12 mouse cellular contexts compared by ENCODE assay signal in genomic region chr11:45799732-45800386, GRCm38 (mm10). TPM values are rescaled to one million over a fixed set of nuclear protein-coding genes. Genes with fewer than 3 reads are reported as not detected.
DNase-seq lines count a peak whose midpoint lies in the region; ATAC-seq and TF ChIP-seq lines count a peak whose summit lies in the region.
"Had no signal": no experiment of that assay in that cellular context is flagged by ENCODE, and none has a peak within 500 bp of the region (broad histone marks: within the 10 kb centered on the region; RNA-seq: fewer than 3 reads in every experiment).

No protein-coding gene starts in this region.

- ATAC-seq in heart, embryonic 13.5 days (ENCODE audit: extremely low read depth, insufficient number of reproducible peaks, low FRiP score, low TSS enrichment), result no peak
- ATAC-seq in limb, embryonic 13.5 days (ENCODE audit: low FRiP score, low read depth), result peak; percentile 69; the same call in 1 of the 2 replicates
- ATAC-seq in hindbrain, postnatal 0 days, result no peak
- ATAC-seq in erythroblast, adult 5-6 weeks (replicated peaks; ENCODE audit: low FRiP score, poor library complexity, severe bottlenecking), result no peak
- ATAC-seq in granulocyte monocyte progenitor cell, adult 5-6 weeks (replicated peaks; ENCODE audit: poor library complexity, severe bottlenecking), result no peak
- ATAC-seq: hindbrain, embryonic 16.5 days had no signal

- no peak overlapping the region for H3K4me3 ChIP-seq in heart, embryonic 13.5 days
- H3K4me3 ChIP-seq in embryonic facial prominence, embryonic 10.5 days, result 0 out of 2 replicates have a peak overlapping the region, but pooled peaks have one; percentile 8
- H3K4me3 ChIP-seq in limb, embryonic 13.5 days, result no peak overlapping the region; the same call in 1 of the 2 replicates
- no peak overlapping the region for H3K4me3 ChIP-seq in hindbrain, postnatal 0 days (ENCODE audit: low read length)

- 34% methylated on average over 9 of the region's 9 CpGs for WGBS in heart, embryonic 13.5 days
- WGBS in embryonic facial prominence, embryonic 10.5 days, result 30% methylated on average over 9 of the region's 9 CpGs
- WGBS in limb, embryonic 13.5 days, result 18% methylated on average over 9 of the region's 9 CpGs
- 44% methylated on average over 9 of the region's 9 CpGs for WGBS in hindbrain, postnatal 0 days

- TF ChIP-seq CTCF in hindbrain, postnatal 0 days (IDR thresholded peaks at IDR 0.05; ENCODE audit: low read depth), result no peak

- intact Hi-C loops in heart, postnatal 25 days (cut with DNase I), result no loop called here

- H3K4me1 ChIP-seq in heart, embryonic 13.5 days, result peaks cover 16% of the 10 kb centered on the region
- H3K4me1 ChIP-seq in embryonic facial prominence, embryonic 10.5 days, result peaks cover 26% of the 10 kb centered on the region
- peaks cover 24% of the 10 kb centered on the region for H3K4me1 ChIP-seq in limb, embryonic 13.5 days
- H3K4me1 ChIP-seq in hindbrain, postnatal 0 days (ENCODE audit: insufficient read depth, low read length), result no peaks in the 10 kb centered on the region

- H3K27me3 ChIP-seq in heart, embryonic 13.5 days (replicated peaks), result no peaks in the 10 kb centered on the region
- 0 out of 2 replicates have a peak, but pooled peaks cover 5% of the 10 kb centered on the region for H3K27me3 ChIP-seq in embryonic facial prominence, embryonic 10.5 days (replicated peaks; ENCODE audit: low read depth, poor library complexity, severe bottlenecking)
- no peaks in the 10 kb centered on the region for H3K27me3 ChIP-seq in limb, embryonic 13.5 days
- no peaks in the 10 kb centered on the region for H3K27me3 ChIP-seq in hindbrain, postnatal 0 days (ENCODE audit: insufficient read depth, low read length)
- H3K27me3 ChIP-seq: CH12.LX had no signal

- peak overlapping the region; percentile 34 for H3K4me2 ChIP-seq in heart, embryonic 13.5 days
- H3K4me2 ChIP-seq in limb, embryonic 13.5 days (replicated peaks), result peak overlapping the region; percentile 45
- H3K4me2 ChIP-seq in hindbrain, postnatal 0 days (ENCODE audit: low read depth, low read length), result no peak overlapping the region

- no peak overlapping the region for H3K9ac ChIP-seq in heart, embryonic 13.5 days
- no peak overlapping the region for H3K9ac ChIP-seq in limb, embryonic 13.5 days
- H3K9ac ChIP-seq in hindbrain, postnatal 0 days (replicated peaks; ENCODE audit: low read length), result no peak overlapping the region

- H3K9me3 ChIP-seq in heart, embryonic 13.5 days, result no peaks in the 10 kb centered on the region
- H3K9me3 ChIP-seq in embryonic facial prominence, embryonic 10.5 days, result no peaks in the 10 kb centered on the region
- no peaks in the 10 kb centered on the region for H3K9me3 ChIP-seq in limb, embryonic 13.5 days
- no peaks in the 10 kb centered on the region for H3K9me3 ChIP-seq in hindbrain, postnatal 0 days (ENCODE audit: low read length)

- DNase-seq in heart, postnatal 25 days (ENCODE audit: low spot score), result no peak
- DNase-seq in embryonic facial prominence, embryonic 10.5 days (ENCODE audit: low spot score), result peak; percentile 38
- peak; percentile 53 for DNase-seq in lung, postnatal 14 days
- DNase-seq in hindbrain, postnatal 0 days (ENCODE audit: low spot score), result no peak
- DNase-seq: adrenal gland, postnatal 10 days; cerebellum, adult 8-10 months had no signal

- no peak overlapping the region for H3K27ac ChIP-seq in heart, embryonic 13.5 days (replicated peaks)
- peak overlapping the region; percentile 59 for H3K27ac ChIP-seq in embryonic facial prominence, embryonic 10.5 days (replicated peaks)
- peak overlapping the region; percentile 55; the same call in 1 of the 2 replicates for H3K27ac ChIP-seq in limb, embryonic 13.5 days
- no peak overlapping the region for H3K27ac ChIP-seq in hindbrain, postnatal 0 days

- no peaks in the 10 kb centered on the region for H3K36me3 ChIP-seq in heart, embryonic 13.5 days
- H3K36me3 ChIP-seq in embryonic facial prominence, embryonic 10.5 days (replicated peaks), result no peaks in the 10 kb centered on the region
- no peaks in the 10 kb centered on the region for H3K36me3 ChIP-seq in limb, embryonic 13.5 days
- H3K36me3 ChIP-seq in hindbrain, postnatal 0 days (ENCODE audit: insufficient read depth, low read length), result no peaks in the 10 kb centered on the region

RNA-seq across cellular contexts. Expression of gene Clint1, which starts 52.0 kb away (rescaled TPM):
- 50.6 and 52.6 TPM in 2 replicates for polyA plus RNA-seq in heart, embryonic 13.5 days (2015; fragmentation: Nextera tagmentation; extraction: Ambion mirVana)
- 10 to 100 TPM; 36.0 to 36.4 TPM for total RNA-seq in heart, postnatal 25 days (2021)
- polyA plus RNA-seq in embryonic facial prominence, embryonic 10.5 days (2016; fragmentation: Nextera tagmentation; extraction: Ambion mirVana), result 63.7 and 67.8 TPM in 2 replicates
- polyA plus RNA-seq in limb, embryonic 13.5 days (2015; fragmentation: Nextera tagmentation; extraction: Ambion mirVana), result 85.1 and 86.7 TPM in 2 replicates
- 26.5 and 30.4 TPM in 2 replicates for total RNA-seq in hindbrain, postnatal 0 days (2014; rRNA removed)
- 31.0 and 31.8 TPM in 2 replicates for polyA plus RNA-seq in hindbrain, postnatal 0 days (2015; fragmentation: Nextera tagmentation; extraction: Ambion mirVana)
- 43.1 and 54.6 TPM in 2 replicates for total RNA-seq in erythroblast, adult 5-6 weeks (2015; ENCODE audit: low replicate concordance)
- 37.2 and 42.1 TPM in 2 replicates for total RNA-seq in erythroblast, adult 5-6 weeks (2017; ENCODE audit: low replicate concordance)
- 113 and 131 TPM in 2 replicates for total RNA-seq in granulocyte monocyte progenitor cell, adult 5-6 weeks (2014; fragmentation: Nextera tagmentation)
- 118 and 127 TPM in 2 replicates for total RNA-seq in granulocyte monocyte progenitor cell, adult 5-6 weeks (2017)

Comparison
In these comparisons a context has a peak if more than half of its experiments do, and no peak if none do; other contexts are left out.
1. H3K27ac ChIP-seq: peak in embryonic facial prominence, embryonic 10.5 days (single experiment) and limb, embryonic 13.5 days (single experiment); none in heart, embryonic 13.5 days (single experiment) and hindbrain, postnatal 0 days (single experiment).
2. DNase-seq: peak in embryonic facial prominence, embryonic 10.5 days (single experiment) and lung, postnatal 14 days (single experiment); none in heart, postnatal 25 days (single experiment) and hindbrain, postnatal 0 days (single experiment).